Mouse (Mus musculus) heart, postnatal 4 days (tissue): Measurements from ENCODE around the gene Wasf2. TPM values are rescaled to one million over a fixed set of nuclear protein-coding genes. Genes with fewer than 3 reads are reported as not detected.
A peak's percentile ranks its signal among the peaks of the same experiment; 100 is the strongest.

Experiments
- DNase-seq: peaks from one replicate; pipeline ENCODE4 v3.0.0; 2021
- total RNA-seq, 2 experiments: library from RNA; stranded (reverse); gene quantifications; 2 replicates each; pipeline ENCODE4 v1.2.3; 2021

Wasf2 gene
- total RNA-seq, 2 experiments from 2014 or later, result 141 to 149 TPM

- DNase-seq, result no peak
Measured at GRCm38 (mm10) chr4:133176761-133177403, 46.6 kb downstream of the Wasf2 start.

- no peak for DNase-seq
Measured at GRCm38 (mm10) chr4:133178305-133178704, 48.0 kb downstream of the Wasf2 start.

DNA sequence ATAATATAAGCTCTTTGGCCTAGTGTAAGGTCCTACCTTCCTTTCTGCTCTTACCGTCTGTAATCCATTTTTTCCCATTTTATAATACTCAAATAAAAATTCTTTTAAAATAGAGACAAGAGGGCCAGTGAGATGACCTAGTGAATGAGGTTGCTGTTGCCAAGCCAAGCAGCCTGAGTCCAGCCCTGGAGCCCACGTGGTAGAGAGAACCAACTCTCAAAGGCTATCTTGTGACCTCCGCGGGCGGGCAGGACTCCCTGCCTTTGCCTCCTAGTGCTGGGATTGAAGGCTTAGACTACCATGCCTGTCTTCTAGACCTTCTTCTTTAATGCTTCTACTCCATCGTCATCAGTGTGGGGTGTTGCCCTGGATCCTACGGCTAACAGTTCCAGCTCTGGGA lies 49.0 kb downstream of the Wasf2 start:
- DNase-seq, result no peak

DNA sequence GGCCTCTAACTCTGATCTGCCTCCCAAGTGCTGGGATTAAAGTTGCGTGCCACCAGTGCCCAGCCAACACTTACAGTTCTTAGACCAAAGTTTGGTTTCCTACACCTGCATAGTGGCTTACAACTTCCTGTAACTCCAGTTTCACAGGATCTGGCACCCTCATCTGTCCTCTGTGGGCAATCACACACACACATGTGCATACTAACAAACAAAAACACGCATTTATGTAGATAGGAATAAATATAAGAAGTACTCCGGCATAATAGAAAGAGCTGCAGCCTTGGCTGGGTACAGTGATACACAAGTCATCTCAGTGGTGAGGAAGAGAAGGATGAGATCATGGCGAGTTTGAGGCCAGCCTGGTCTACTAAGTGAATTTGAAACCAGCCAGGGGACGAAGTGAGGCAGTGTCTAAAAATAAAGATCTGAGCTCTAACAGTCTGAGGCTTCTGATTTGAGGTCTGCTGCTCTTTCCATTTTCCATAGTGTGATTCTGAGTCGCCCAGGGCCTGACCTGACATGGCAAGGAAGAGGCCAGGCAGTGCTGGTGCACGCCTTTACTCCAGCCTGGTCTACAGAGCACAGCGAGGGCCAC lies 52.2 kb downstream of the Wasf2 start:
- no peak for DNase-seq

DNA sequence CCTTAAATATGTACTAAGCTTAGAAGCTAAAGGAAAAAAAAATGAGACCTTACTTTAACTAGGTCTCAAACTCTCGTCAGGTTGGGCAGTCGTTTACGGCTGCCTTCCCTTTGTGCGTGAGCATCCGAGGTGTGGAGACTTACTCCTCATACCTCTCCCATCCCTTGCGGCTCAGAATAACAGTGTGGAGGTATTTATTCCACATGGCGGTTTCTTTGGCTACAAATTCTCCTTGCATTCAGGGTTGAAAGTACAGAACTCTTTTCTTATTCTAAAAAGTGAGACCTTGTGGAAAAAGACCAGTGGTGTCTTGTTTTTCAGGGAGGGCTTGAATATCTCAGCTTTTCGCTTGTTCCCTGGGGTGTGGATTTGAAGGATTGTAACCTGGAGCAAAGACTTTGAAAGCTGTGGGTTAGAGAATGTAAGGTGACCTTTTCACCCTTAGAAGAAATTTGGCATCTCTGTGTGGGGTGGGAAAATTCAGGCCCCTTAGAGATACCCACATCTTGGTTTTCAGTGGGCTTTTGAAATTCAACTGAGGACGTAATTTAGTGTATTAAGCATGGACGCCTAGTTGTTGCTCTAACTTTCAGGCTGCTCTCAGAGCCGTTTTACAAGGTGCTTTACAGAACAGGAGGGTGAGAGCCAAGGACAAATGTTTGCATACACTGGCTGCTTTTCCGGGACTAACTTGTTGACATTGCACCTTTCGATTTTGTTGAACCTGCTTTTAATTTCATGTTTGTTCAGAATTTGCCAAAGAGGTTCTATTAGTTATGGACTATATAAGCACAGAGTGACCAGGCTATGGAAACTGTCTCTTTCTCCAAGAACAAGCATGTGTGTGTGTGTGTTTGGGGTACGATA lies 54.0 kb downstream of the Wasf2 start:
- no peak for DNase-seq

GRCm38 (mm10) chr4:133184898-133185665 lies 54.8 kb downstream of the Wasf2 start:
- DNase-seq, result peak; percentile 77

- DNase-seq, result no peak
Measured at GRCm38 (mm10) chr4:133185893-133186292, 55.6 kb downstream of the Wasf2 start.

DNA sequence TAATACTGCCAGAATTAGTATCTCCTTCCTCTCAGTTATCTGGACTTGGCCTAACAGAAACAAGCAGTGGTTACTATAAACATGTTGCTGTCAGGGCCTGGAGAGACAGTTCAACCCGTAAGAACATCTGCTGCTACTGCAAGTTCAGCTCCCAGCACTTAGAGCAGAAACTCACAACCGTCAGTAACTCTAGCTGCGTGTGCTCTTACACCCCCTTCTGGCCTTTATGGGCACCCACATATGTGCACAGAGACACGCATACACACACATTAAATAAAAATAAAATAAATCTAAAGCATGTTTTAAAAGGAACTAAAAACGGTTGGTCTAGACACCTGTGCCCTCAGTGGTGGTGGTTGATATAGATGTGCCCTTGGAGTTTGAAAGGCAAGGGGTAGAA lies 56.6 kb downstream of the Wasf2 start:
- DNase-seq, result no peak

- DNase-seq, result no peak
Measured at GRCm38 (mm10) chr4:133189396-133189795, 59.1 kb downstream of the Wasf2 start.

- no peak for DNase-seq
Measured at GRCm38 (mm10) chr4:133194482-133194881, 64.2 kb downstream of the Wasf2 start.

DNA sequence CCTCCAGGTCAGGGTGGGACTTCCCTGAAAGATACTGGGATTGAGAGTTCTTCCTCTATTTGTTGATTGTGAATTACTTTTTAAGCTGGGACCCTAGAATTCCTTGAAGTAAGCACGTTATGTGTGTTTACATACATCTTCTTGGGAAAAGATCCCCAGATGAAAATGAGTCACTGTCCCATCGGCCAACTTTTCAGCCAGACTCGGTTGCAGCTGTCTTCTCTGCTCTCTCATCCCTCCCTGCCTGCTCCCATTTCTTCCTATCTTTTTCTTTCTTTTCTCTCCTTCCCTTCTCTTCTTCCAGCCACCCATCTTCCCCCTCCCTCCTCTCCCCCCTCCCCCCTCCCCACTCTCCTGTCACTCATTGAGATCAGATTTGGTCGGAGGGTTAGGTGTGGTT lies 64.7 kb downstream of the Wasf2 start:
- no peak for DNase-seq

GRCm38 (mm10) chr4:133196136-133196535 lies 65.8 kb downstream of the Wasf2 start:
- no peak for DNase-seq

- no peak for DNase-seq
Measured at GRCm38 (mm10) chr4:133196852-133197251, 66.5 kb downstream of the Wasf2 start.

DNA sequence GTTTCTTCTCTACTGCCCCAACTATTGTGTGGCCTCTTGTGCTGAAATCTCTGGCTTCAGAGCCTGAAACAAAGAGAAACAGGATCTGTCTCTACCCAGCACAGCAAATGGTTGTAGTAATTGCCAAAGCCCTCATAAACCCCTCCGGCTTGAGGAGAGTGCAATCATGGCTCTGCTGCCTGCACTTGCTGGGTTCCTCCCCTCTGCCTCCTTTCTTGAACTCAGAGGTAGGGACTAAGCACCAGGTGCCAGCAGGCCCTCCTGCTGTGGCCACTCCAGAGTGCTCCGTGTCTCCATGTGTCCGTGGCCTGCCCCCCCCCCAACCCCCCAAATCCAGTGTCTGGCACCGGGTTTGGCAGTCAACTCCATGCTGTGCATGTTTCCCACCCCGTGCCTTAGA lies 67.0 kb downstream of the Wasf2 start:
- no peak for DNase-seq

DNA sequence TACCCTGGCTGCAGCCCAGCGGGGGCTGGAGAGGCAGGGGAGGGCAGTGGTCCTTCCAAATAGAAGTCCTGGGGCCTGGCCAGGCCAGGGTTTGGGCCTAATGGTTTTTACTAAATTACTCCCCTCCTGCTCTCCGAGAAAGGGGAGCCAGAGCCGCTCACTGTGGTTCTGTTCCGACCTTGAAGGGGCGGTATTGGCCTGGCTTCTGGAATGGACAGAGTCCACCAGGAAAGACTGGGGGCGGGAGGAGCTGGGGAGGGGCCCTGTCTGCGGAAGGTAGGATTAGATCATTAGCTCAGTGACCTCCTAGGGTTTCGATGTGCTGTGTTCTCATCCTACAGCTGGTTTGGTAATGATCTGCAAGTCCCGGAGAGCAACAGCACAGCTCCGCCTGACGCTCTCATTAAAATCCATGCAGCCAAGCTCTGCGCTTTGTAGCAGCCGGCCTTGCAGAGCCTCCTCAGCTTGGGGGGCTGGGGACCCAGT lies 67.5 kb downstream of the Wasf2 start:
- peak; percentile 51 for DNase-seq

DNA sequence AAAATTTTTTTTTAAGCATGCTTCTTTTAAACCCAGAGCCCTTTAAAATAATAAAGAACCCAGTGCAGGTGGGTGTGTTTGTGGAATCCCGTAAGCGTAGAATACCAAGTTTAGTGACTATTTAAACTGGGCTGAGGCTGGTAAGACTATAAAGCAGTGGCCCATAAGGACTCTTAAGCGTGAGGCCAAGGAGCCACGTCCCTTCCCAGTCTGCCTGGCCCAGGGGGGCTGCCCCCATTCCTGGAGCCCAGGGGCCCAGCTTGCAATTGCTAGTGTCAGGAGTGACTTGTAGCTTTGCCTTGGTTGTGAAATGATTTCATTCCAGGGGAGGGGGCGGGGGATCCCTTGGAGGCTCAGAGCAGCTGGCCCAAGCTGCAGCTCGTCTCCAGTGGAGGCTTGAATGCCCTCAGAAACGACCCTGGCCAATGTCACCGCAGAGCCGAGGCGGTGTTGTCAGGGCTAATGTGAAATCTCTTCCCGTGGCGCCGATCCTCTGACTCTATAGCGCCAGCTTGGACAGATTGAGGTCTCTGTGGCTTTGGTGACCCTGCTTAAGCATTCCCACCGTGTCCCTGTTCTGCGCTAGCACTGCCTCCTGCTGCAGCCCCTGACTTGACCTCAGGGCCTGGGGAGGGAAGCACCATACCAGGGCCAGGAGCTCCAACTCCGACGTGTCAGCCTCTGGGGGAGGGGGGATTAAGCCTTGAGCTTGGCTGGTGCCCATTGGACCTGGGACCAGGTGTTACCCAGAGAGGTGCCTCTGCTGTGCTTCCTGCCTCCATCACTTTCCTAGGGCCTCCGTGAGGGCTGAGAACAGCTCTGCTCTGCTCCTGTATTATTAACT lies 68.3 kb downstream of the Wasf2 start:
- DNase-seq, result peak; percentile 48

- DNase-seq, result no peak
Measured at GRCm38 (mm10) chr4:133199743-133200142, 69.4 kb downstream of the Wasf2 start.

DNA sequence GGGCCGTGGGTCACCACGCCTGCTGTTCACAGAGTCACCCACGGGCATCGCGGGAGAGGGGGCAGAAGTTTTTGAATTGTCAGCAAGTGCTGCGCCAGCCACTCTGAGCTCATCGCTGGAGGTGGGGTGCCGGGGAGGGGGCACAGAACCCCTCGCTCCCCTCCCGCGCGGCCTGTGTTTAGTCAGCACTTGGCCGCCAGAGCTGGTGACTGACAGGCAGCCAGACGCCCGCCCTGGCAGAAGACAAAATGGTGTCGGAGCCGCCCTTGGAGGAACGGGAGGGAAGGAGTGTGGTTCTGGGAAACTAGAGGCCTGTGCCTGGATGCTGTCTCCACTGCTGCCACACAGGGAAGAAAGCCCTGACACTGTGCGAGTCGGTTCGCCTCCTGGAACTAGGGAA lies 70.0 kb downstream of the Wasf2 start:
- peak; percentile 63 for DNase-seq

DNA sequence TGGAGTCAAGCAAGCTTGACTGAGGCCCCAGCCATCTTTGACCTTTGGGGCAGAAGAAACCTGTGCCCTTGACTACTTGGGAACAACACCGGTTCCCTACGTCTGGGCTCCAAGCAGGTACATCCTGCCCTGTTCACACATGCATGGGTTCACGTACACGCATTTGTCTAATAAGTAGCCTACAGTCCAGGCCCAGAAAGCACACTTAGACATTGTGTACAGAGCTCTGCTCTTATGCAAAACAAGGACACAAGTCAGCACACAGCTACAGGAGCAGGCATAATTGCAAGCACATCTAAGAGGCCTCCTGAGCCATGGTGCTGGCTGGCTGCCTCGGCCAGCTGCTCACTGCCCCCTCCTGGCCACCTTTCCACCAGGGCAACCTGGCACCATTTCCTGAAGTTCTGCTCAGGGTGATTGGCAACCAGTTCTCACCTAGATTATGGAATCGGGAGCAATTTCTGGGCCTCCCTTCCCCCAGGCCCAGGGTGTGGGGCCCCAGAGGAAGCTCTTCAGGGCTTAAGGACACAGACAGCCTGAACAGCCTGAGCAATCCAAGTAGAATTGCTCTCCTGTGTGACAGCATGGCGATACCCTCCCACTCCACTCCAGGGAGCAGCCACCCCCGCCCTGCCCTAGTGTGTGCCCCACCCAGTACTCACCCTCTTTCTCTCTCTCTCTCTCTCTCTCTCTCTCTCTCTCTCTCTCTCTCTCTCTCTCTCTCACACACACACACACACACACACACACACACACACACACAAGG lies 70.9 kb downstream of the Wasf2 start:
- peak; percentile 80 for DNase-seq

- no peak for DNase-seq
Measured at GRCm38 (mm10) chr4:133202254-133202653, 71.9 kb downstream of the Wasf2 start.

- no peak for DNase-seq
Measured at GRCm38 (mm10) chr4:133203591-133203990, 73.3 kb downstream of the Wasf2 start.
